Mouse (Mus musculus) erythroblast, embryonic 14.5 days (primary cell): ENCODE results near the gene Lst1.

ENCODE experiments used
- GATA1 ChIP-seq: IDR thresholded peaks from 2 replicates; pipeline ENCODE4 v1.6.1; 2012; ENCODE audit warnings: low read length, inconsistent platforms, mixed read lengths
- TAL1 ChIP-seq: IDR thresholded peaks from 3 replicates; pipeline ENCODE4 v1.6.1; 2012; ENCODE audit warnings: low read length, inconsistent platforms, mixed read lengths

- no peak for TF ChIP-seq GATA1
- TF ChIP-seq TAL1 = no peak
Observed at GRCm38 (mm10) chr17:35236996-35237395, 48.8 kb upstream of the Lst1 start.
